Mouse (Mus musculus) lung, embryonic 15.5 days (tissue): ENCODE measurements around the gene Anks1b. TPM values are rescaled to one million over a fixed set of nuclear protein-coding genes. Genes with fewer than 3 reads are reported as not detected.
"Not testable (repeated sequence)": the region's sequence is repeated elsewhere in the genome, so short reads cannot be mapped to it uniquely, and the experiment has no call there.

ENCODE experiments used
- ATAC-seq: fragments of 200-750 bp; cut with Nextera tagmentation; 2 replicates; pipeline ENCODE4 v1.8.0; 2017; ENCODE audit warnings: moderate number of reproducible peaks, borderline replicate concordance; ENCODE audit not compliant: low FRiP score, low TSS enrichment; ENCODE audit errors: extremely low read depth
- H3K27ac ChIP-seq: fragments of 300-500 bp; sonication (generic); 2 replicates; pipeline ENCODE4 v1.5.1; 2015; ENCODE audit warnings: moderate library complexity, mild to moderate bottlenecking, inconsistent platforms
- H3K27me3 ChIP-seq: fragments of 300-500 bp; sonication (generic); 2 replicates; pipeline ENCODE4 v1.6.1; 2015; ENCODE audit warnings: inconsistent platforms
- H3K36me3 ChIP-seq: fragments of 300-500 bp; sonication (generic); 2 replicates; pipeline ENCODE4 v1.6.1; 2015; ENCODE audit warnings: inconsistent platforms
- H3K4me1 ChIP-seq: fragments of 300-500 bp; sonication (generic); 2 replicates; pipeline ENCODE4 v1.6.1; 2015; ENCODE audit warnings: inconsistent platforms
- H3K4me2 ChIP-seq: fragments of 300-500 bp; sonication (generic); 2 replicates; pipeline ENCODE4 v1.6.1; 2015; ENCODE audit warnings: inconsistent platforms, mild to moderate bottlenecking, moderate library complexity
- H3K4me3 ChIP-seq: fragments of 300-500 bp; sonication (generic); 2 replicates; pipeline ENCODE4 v1.5.1; 2015; ENCODE audit warnings: mild to moderate bottlenecking, inconsistent platforms
- H3K9ac ChIP-seq: fragments of 300-500 bp; sonication (generic); 2 replicates; pipeline ENCODE4 v1.6.1; 2015; ENCODE audit warnings: inconsistent platforms
- H3K9me3 ChIP-seq: fragments of 300-500 bp; sonication (generic); 2 replicates; pipeline ENCODE4 v1.6.1; 2016; ENCODE audit warnings: inconsistent platforms
- WGBS: fragments of 180-500 bp; shearing (Covaris S2); methylation state at CpG from one replicate; pipeline ENCODE4 v1.1.7; 2015; 5-methylcytosine and 5-hydroxymethylcytosine counted together
- polyA plus RNA-seq: library from polyadenylated mRNA; unstranded; fragments of >200 nt; fragmentation: Nextera tagmentation; extraction: Ambion mirVana; gene quantifications from 2 replicates; pipeline ENCODE4 v1.2.1, GENCODE M21; 2015

The Anks1b gene
- polyA plus RNA-seq, 1 experiment from 2014 or later: 0.47 TPM

DNA sequence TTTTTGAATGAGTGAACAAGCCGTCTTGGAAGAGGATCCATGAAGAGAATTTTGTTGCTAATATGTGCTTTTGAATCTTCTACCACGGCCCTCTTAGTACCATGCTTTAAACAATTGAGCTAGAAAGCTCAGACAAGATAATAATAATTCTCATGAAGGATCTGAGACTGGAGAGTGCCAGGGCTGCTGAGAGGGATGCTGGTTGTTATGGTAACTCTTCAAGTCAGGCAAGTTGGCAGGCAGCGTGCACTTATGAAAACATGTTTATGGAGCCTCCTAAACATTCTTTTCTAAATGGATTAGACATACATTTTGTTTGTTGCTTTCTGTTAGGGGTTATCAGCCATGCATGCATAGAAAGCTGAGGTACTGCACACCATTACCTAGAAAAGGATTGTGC lies 734.3 kb downstream of the Anks1b start:
- Histone ChIP-seq H3K4me1 (no peaks in the 10 kb centered on the region), H3K36me3 (no peaks in the 10 kb centered on the region), H3K9me3 (no peaks in the 10 kb centered on the region), H3K9ac (no peak overlapping the region), H3K4me3 (no peak overlapping the region), H3K4me2 (no peak overlapping the region), H3K27me3 (no peaks in the 10 kb centered on the region), H3K27ac (no peak overlapping the region)
- no peak for ATAC-seq
- 64% methylated on average over 3 of the region's 3 CpGs for WGBS

DNA sequence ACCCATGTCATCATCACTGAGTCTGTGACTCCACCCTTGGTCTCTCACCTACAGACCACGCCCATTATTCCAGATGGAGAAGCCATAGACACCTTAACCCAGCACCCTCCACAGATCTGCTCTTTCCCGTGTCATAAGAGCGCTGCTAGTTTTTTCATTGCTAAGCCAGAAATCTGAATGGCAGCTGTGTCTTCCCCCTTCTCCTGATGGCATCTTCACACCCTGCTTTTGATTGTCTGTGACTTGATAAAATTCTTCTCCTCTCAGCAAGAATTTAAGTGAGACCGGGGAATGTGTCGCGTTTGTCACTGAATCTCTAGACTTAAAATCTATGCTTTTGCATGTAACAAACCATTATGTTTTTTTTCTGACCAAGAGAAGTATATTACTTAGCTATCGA lies 736.1 kb downstream of the Anks1b start:
- whole genome bisulfite sequencing: 85% methylated on average over 7 of the region's 7 CpGs
- H3K27me3 ChIP-seq: no peaks in the 10 kb centered on the region
- no peak overlapping the region for H3K4me3 ChIP-seq
- ATAC-seq: no peak
- no peak overlapping the region for H3K4me2 ChIP-seq
- H3K4me1 ChIP-seq: no peaks in the 10 kb centered on the region
- H3K9me3 ChIP-seq: no peaks in the 10 kb centered on the region
- H3K36me3 ChIP-seq: no peaks in the 10 kb centered on the region
- no peak overlapping the region for H3K27ac ChIP-seq
- no peak overlapping the region for H3K9ac ChIP-seq

GRCm38 (mm10) chr10:90613051-90613450 lies 739.7 kb downstream of the Anks1b start:
- H3K36me3 ChIP-seq: no peaks in the 10 kb centered on the region
- no peak overlapping the region for H3K9ac ChIP-seq
- no peaks in the 10 kb centered on the region for H3K4me1 ChIP-seq
- no peaks in the 10 kb centered on the region for H3K27me3 ChIP-seq
- no peaks in the 10 kb centered on the region for H3K9me3 ChIP-seq
- ATAC-seq: no peak
- H3K4me3 ChIP-seq: no peak overlapping the region
- 89% methylated on average over 3 of the region's 3 CpGs for WGBS
- H3K27ac ChIP-seq: no peak overlapping the region
- H3K4me2 ChIP-seq: no peak overlapping the region

GRCm38 (mm10) chr10:90615196-90615595 lies 741.9 kb downstream of the Anks1b start:
- Histone ChIP-seq H3K9me3 (no peaks in the 10 kb centered on the region), H3K27ac (no peak overlapping the region), H3K27me3 (no peaks in the 10 kb centered on the region), H3K4me1 (no peaks in the 10 kb centered on the region), H3K36me3 (no peaks in the 10 kb centered on the region), H3K9ac (no peak overlapping the region), H3K4me3 (no peak overlapping the region), H3K4me2 (no peak overlapping the region)
- 71% methylated on average over 2 of the region's 2 CpGs for WGBS
- ATAC-seq: no peak

GRCm38 (mm10) chr10:90616622-90617021 lies 743.3 kb downstream of the Anks1b start:
- H3K36me3 ChIP-seq: no peaks in the 10 kb centered on the region
- H3K9me3 ChIP-seq: no peaks in the 10 kb centered on the region
- no peak overlapping the region for H3K27ac ChIP-seq
- no peak overlapping the region for H3K4me2 ChIP-seq
- WGBS: 77% methylated on average over 2 of the region's 2 CpGs
- no peaks in the 10 kb centered on the region for H3K4me1 ChIP-seq
- ATAC-seq: no peak
- H3K27me3 ChIP-seq: no peaks in the 10 kb centered on the region
- H3K4me3 ChIP-seq: no peak overlapping the region
- H3K9ac ChIP-seq: no peak overlapping the region

DNA sequence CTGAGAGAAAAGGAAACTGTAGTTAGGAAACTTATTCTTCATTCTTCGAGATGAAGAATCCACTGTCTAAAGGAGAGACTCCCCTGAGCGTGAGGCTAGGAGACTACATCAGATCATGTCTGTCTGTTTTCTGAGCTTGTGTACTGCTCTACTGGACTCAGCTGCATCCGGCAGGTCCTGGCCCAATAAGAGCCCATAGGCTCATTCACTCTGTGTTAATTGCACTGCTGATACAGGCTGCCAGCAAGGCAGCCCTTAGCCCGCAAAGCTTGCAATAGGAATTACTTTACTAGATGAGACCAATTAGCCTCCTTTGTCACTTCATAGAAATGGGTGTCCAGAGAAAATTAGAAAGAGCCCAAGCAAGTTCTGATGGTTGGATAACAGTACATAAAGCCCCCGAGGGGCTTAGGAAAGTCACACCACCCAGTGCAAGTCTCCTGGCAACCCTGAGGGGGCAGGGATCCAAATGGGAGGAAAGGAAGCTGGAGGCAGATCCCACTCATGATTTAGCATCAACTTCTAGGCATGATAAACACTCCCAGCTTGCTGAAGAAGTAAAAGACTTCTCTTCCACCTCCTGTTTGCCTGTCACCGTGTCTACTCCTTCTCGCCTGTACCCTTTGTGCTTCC lies 744.5 kb downstream of the Anks1b start:
- no peaks in the 10 kb centered on the region for H3K9me3 ChIP-seq
- H3K27me3 ChIP-seq: no peaks in the 10 kb centered on the region
- WGBS: 70% methylated on average over 7 of the region's 7 CpGs
- no peaks in the 10 kb centered on the region for H3K4me1 ChIP-seq
- H3K27ac ChIP-seq: no peak overlapping the region
- H3K4me2 ChIP-seq: no peak overlapping the region
- no peaks in the 10 kb centered on the region for H3K36me3 ChIP-seq
- no peak overlapping the region for H3K9ac ChIP-seq
- ATAC-seq: no peak
- no peak overlapping the region for H3K4me3 ChIP-seq

DNA sequence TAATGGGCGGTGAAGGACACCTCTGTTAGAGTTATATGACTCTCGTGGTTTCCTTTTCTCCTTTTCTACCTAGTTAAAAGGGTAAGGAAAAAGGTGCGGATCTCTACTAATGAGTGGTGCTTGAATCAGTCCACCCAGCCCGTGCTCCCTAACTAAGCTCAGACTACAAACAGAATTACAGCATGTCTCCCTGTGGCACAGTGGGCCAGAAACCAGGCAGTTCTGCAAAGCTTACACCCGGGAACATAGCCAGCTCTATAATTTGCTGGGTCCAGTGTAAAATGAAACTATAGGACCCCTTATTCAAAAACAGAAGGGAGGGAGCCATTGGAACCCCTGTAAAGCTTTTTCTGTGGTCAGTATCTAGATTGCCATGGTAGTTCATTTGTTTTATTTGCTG lies 754.2 kb downstream of the Anks1b start:
- H3K9ac ChIP-seq: no peak overlapping the region
- no peaks in the 10 kb centered on the region for H3K36me3 ChIP-seq
- H3K4me3 ChIP-seq: no peak overlapping the region
- 82% methylated on average over 5 of the region's 5 CpGs for WGBS
- no peak for ATAC-seq
- no peaks in the 10 kb centered on the region for H3K9me3 ChIP-seq
- H3K4me2 ChIP-seq: no peak overlapping the region
- no peaks in the 10 kb centered on the region for H3K4me1 ChIP-seq
- no peaks in the 10 kb centered on the region for H3K27me3 ChIP-seq
- H3K27ac ChIP-seq: no peak overlapping the region

DNA sequence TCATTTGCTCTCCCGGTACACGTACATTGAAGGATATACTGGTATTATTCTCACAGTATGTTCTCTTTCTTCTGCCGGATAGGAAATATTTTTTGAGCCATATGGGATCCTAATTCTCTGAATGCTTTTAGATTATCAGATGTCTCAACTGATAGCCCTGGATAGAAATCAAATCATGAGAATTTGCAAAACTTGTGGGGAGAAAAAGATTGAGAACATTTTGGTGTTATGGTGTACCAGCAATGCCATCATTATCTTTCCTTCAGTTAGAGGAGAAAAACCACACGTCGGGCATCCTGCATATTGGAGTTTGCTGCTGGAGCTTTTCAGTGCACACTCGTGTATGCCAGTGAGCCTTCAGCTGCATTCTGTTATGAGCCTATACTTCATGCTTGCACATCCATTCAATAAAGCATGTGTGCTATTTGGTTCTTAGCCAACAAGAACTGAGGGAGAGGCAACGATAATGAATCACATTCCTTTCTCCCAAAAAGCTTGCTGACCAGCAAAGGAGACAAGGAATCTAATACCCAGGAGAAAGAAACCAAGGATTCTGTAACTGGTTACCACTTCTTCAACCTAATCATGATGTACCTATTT lies 756.9 kb downstream of the Anks1b start:
- H3K9me3 ChIP-seq: no peaks in the 10 kb centered on the region
- no peak overlapping the region for H3K27ac ChIP-seq
- no peak for ATAC-seq
- no peaks in the 10 kb centered on the region for H3K27me3 ChIP-seq
- no peak overlapping the region for H3K4me2 ChIP-seq
- no peaks in the 10 kb centered on the region for H3K4me1 ChIP-seq
- H3K36me3 ChIP-seq: no peaks in the 10 kb centered on the region
- H3K4me3 ChIP-seq: no peak overlapping the region
- WGBS: 58% methylated on average over 7 of the region's 7 CpGs
- H3K9ac ChIP-seq: no peak overlapping the region

- H3K9me3 ChIP-seq, H3K27me3 ChIP-seq, H3K4me3 ChIP-seq, ATAC-seq, H3K4me2 ChIP-seq, H3K4me1 ChIP-seq, H3K9ac ChIP-seq, H3K27ac ChIP-seq, H3K36me3 ChIP-seq: not testable (repeated sequence)
- 79% methylated on average over 3 of the region's 3 CpGs for WGBS
Observed at GRCm38 (mm10) chr10:90630794-90631193, 757.5 kb downstream of the Anks1b start.

DNA sequence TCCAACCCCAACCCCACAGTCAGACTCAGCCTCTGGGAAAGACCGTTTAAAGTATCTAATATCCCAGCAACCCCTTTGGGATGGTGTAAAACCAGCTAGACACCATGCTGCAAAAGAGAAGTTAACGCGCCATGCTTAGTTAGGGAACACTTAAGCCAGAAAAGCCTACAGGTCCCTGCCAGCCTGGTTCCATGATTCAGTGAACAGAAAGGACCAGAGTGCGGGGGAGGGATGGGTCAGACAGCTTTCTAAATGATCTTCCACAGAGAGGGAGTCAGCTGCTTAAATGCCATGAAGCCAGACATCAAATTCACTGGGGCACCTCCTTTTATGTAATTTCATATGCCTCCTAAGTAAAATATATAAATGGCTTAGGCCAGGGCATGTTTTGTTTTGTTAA lies 764.0 kb downstream of the Anks1b start:
- Histone ChIP-seq H3K4me3 (no peak overlapping the region), H3K27me3 (no peaks in the 10 kb centered on the region), H3K27ac (no peak overlapping the region), H3K9ac (no peak overlapping the region), H3K4me1 (no peaks in the 10 kb centered on the region), H3K4me2 (no peak overlapping the region), H3K9me3 (no peaks in the 10 kb centered on the region), H3K36me3 (no peaks in the 10 kb centered on the region)
- ATAC-seq: no peak
- 81% methylated on average over 4 of the region's 4 CpGs for WGBS

GRCm38 (mm10) chr10:90649681-90650080 lies 776.4 kb downstream of the Anks1b start:
- Histone ChIP-seq H3K27me3 (no peaks in the 10 kb centered on the region), H3K27ac (no peak overlapping the region), H3K4me2 (no peak overlapping the region), H3K4me3 (no peak overlapping the region), H3K9ac (no peak overlapping the region), H3K9me3 (no peaks in the 10 kb centered on the region), H3K36me3 (no peaks in the 10 kb centered on the region), H3K4me1 (no peaks in the 10 kb centered on the region)
- no peak for ATAC-seq
- WGBS: 53% methylated on average over 2 of the region's 2 CpGs

GRCm38 (mm10) chr10:90657416-90658120 lies 784.3 kb downstream of the Anks1b start:
- Histone ChIP-seq H3K27me3 (no peaks in the 10 kb centered on the region), H3K9ac (no peak overlapping the region), H3K9me3 (no peaks in the 10 kb centered on the region), H3K4me1 (no peaks in the 10 kb centered on the region), H3K4me2 (no peak overlapping the region), H3K27ac (no peak overlapping the region), H3K4me3 (no peak overlapping the region), H3K36me3 (no peaks in the 10 kb centered on the region)
- 70% methylated on average over 7 of the region's 7 CpGs for WGBS
- ATAC-seq: no peak
